Mouse (Mus musculus) megakaryocyte, embryonic 14.5 days (primary cell): ENCODE measurements at regions not wholly inside any gene's neighbourhood (a gene's known extent, or its start where the extent isn't known, plus 50 kb on each side); places are given as distances from the start of the nearest gene placed in this dataset.

Experiments
- FLI1 ChIP-seq: IDR thresholded peaks from 2 replicates; pipeline ENCODE4 v1.6.1; 2012; ENCODE audit warnings: low read length, inconsistent platforms, mixed read lengths
- GATA1 ChIP-seq: IDR thresholded peaks from 3 replicates; pipeline ENCODE4 v1.6.1; 2012; ENCODE audit warnings: mixed read lengths, low read length, inconsistent platforms, borderline replicate concordance

DNA sequence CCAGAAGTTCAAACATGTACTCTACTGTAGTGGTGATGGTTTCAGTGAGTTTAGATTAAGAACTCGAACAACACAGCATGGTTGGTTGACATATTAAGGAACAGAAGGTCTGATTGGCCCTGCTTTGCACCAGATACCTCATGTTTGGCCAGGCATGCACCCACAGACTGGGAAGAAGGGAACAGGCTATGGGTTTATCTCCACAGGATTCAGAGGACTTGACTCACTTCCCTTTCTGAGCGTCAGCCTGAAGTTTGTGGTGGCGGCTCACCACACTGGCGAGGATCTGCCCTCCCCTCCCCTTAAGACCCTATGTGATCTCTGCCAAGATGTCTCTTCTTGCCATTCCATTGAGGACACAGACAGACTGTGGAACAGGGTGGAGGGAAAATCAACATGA, 391.7 kb downstream of the Ccdc171 start:
- TF ChIP-seq FLI1 (no peak), GATA1 (no peak)
